Mouse (Mus musculus) layer of hippocampus, postnatal 10 days (tissue): ENCODE measurements around the gene Chit1. TPM values are rescaled to one million over a fixed set of nuclear protein-coding genes. Genes with fewer than 3 reads are reported as not detected.

ENCODE experiments used
- DNase-seq, 2 experiments: peaks; one replicate each; pipeline ENCODE4 v3.0.0; 2021; ENCODE audit warnings: low spot score in 2 of 2
- total RNA-seq, 2 experiments: library from RNA; stranded (reverse); gene quantifications; 2 replicates each; pipeline ENCODE4 v1.2.3; 2021

Chit1 gene
- total RNA-seq, 2 experiments from 2014 or later, result 0.51 to 0.53 TPM

- no peak for DNase-seq
These were observed 66.9 kb downstream of the Chit1 start for GRCm38 (mm10) chr1:134177976-134178375.

DNA sequence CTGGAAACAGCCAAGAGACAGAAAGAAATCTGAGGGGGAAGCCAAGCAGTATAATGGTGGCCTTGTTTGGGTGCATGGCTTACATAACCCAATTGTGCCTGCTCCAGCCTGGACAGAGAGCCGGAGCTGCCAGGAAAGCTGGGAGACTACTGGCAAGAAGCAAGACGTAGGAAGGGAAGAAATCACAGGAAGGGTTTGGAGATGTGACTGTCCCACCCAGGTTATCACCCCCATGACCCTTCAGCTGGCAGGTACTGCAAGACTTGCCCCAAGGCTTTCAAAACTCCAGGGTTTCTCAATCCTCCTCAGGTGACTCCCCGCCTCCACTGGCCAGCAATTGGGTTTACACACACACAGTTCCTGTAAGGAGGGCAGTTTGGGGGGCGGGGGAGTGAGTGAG is 71.0 kb downstream of the Chit1 start, which contains the start of gene Chil1:
Gene Chil1, plus strand, starts transcription at position 152 of the 400 bp plus-strand sequence.
- peak in 1 of 2 experiments; percentile 48 for DNase-seq

DNA sequence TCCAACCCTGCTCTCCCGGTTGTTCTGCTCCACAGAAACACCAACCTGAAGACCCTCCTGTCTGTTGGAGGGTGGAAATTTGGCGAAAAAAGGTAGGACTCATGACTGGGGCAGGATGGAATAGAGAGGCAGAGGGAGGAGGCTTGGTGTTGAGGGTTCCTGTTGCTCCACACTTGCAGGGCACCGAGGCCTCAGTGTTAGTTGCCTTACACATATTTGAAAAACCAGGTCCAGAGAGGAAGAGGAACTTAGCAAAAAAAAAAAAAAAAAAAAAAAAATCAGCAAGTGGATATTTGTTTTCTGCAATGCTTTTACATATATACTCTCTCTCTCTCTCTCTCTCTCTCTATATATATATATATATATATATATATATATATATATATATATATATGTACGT is 73.0 kb downstream of the Chit1 start:
- DNase-seq, result no peak

DNA sequence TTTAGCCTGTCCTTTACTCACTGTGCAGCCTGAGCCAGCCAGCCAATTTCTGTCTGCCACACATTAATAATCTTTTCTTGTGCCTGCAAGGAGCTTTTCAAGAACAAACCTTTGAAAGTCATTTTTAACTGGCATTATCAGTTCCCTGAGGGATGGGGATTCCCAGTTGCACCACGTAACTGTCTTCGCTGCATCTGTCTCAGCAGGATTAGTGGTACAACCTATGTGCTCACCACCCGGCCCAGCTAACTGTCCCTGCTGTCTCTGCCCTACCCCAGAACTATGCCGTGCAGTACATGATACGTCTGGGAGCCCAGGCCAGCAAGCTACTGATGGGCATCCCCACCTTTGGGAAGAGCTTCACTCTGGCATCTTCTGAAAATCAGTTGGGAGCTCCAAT is 77.2 kb downstream of the Chit1 start:
- DNase-seq, result no peak

DNA sequence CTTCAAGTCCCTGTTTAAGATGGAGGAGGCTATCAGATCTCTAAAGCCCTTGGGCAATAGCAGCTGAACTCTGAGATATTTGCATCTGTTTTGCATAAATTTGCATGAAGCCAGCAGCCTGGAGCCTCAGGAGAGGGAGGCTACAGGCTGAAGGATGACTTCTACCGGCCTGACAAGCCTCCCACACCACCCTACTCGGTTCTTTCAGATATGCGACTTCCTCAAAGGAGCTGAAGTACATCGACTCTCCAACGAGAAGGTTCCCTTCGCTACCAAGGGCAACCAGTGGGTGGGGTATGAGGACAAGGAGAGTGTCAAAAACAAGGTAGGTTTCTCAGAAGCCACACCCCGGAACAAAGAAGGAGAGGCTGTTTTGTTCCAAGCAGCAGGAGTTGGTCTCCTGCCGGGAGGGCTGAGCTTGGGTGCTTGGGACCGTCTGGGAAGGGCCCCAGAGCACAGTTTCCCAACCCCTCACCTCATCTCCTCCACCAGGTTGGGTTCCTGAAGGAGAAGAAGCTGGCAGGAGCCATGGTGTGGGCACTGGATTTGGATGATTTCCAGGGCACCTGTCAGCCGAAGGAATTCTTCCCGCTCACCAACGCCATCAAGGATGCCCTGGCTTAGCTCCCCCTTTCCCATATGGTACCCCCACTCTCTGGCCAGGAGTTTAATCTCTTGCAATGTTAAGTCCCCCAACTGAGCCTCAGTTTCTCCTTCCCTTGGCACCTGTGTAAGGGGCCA is 78.1 kb downstream of the Chit1 start:
- no peak for DNase-seq

GRCm38 (mm10) chr1:134191192-134191591 is 80.2 kb downstream of the Chit1 start:
- DNase-seq, result no peak

GRCm38 (mm10) chr1:134192024-134192423 is 81.0 kb downstream of the Chit1 start:
- DNase-seq, result no peak

- no peak for DNase-seq
These were observed 82.1 kb downstream of the Chit1 start, which contains the start of gene Mybph for GRCm38 (mm10) chr1:134193126-134193525. Gene Mybph (plus strand): TSS chr1:134193448.

DNA sequence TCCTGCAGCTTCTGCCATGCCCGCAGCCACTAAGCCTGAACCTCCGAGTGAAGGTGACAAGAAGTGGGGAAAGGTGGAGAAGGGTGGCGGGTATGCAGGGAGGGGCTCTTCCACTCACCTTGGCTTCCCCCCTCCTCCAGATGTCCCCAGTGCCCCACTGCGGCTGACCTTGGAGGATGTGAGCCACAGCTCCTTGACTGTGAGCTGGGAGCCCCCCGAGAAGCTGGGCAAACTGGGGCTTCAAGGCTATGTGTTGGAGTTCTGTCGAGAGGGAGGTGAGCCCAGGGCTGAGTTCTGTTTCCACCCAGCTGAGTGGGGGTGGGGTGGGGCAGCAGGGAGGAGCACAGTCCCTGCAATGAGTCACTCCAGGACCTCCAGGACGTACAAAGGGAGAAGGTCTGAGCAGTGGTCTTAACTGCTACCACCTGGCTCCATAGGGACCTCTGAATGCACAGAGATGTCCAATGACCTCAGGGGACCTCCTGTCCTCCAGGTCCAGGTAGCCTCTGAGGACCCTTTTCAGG is 82.7 kb downstream of the Chit1 start:
- no peak for DNase-seq

DNA sequence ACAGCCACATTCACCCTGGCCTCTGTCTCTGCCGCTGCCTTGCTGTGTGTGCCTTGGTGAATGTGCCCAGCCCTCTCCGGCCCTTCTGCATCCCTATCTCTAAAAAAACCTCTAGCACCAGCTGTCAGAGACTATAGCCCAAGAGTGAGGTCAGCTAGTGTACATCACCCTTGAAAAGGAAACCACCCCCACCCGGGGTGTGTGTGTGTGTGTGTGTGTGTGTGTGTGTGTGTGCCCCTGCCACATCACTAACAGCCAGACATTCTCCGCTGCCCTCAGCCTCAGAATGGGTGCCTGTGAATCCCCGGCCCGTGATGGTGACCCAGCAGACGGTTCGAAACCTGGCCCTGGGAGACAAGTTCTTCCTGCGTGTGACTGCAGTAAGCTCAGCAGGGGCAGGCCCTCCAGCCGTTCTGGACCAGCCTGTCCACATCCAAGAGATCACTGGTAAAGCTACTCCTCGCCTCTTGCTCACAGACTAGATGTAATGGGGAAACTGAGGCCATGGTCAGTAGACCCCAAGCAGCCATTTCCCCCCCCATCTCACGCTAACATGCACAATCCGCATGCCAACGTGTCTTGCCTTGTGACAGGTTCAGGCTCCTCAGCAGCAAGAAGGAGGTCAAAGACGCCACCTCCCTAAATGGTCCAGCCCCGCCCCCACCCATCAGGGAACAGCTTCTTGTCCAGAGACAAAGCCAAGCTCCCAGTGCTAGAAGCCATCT is 83.4 kb downstream of the Chit1 start:
- no peak for DNase-seq

DNA sequence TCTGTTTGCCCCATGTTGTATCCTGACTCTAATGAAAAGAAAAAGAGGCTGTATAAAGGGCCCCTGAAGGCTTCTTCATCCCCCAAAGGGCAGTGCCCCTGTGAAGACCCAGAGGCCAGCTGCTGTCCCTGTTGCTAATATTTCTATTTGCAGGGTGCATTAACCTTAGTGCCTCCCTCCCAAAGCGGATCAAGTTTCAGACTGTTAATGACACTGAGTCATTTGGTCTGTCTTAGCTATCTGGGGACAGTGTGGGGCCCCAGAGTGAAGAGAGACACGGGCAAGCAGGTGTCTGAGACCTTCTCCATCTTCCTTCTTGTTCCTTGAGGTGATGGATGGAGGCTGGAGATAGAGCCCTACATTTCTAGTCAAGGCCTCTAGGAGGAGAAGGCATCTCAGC is 84.1 kb downstream of the Chit1 start:
- no peak for DNase-seq

DNA sequence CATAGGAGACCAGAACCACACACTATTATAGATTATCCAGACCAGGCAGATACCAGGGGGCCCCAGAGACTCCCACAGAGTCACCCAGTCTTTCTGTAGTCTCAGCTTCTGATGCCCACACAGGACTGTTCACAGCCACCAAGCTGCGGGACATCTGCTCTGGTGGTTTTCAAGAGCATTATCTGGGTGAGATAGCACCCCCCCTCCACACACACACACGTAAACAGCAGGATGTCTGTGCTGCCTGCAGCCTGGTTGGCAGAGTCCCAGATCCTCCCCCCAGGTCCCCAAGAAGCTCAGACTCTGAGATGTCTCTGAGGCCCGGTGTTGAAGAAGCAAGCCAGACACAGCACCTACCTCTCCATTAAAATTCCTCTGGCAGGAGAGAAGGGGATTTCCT is 84.5 kb downstream of the Chit1 start:
- peak; percentile 52 to 58 for DNase-seq

- peak in 1 of 2 experiments; percentile 45 for DNase-seq
These were observed 84.9 kb downstream of the Chit1 start for GRCm38 (mm10) chr1:134195979-134196378.

- peak; percentile 80 to 85 for DNase-seq
These were observed 85.3 kb downstream of the Chit1 start for GRCm38 (mm10) chr1:134196386-134196785.

- DNase-seq, result no peak
These were observed 86.4 kb downstream of the Chit1 start for GRCm38 (mm10) chr1:134197325-134197982.

DNA sequence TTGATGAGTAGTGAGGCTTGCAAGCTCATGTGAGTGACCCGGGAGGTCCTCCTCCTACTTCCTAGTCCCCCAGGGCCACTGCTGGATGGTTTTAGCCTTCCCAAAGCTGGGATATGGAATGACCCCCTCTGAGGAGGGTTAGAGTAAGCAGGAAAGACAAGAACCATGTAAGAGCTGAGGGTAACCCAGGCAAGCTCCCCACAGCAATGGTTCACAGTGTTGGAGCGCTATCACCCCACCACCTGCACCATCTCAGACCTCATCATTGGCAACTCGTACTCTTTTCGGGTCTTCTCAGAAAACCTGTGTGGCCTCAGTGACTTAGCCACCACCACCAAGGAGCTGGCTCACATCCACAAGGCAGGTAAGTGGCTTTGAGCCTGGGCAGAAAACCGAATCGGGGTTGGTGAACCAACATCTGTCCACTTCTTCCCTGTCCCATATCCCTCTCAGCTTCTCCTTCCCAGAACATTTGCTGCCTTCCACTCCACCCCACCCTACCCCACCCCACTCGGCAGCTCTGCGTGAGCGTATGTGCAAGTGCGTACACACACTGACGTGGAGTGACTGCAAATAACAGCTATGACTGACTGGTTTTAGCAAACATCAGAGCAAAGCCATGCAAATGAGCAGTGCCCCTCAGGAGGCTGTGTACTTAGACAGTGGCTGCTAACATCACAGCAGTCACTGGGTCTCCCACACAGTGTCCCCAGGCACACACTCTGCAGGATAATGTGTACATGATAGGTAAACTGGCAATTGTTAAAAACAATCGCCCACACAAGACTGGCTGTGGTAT is 87.4 kb downstream of the Chit1 start:
- no peak for DNase-seq

DNA sequence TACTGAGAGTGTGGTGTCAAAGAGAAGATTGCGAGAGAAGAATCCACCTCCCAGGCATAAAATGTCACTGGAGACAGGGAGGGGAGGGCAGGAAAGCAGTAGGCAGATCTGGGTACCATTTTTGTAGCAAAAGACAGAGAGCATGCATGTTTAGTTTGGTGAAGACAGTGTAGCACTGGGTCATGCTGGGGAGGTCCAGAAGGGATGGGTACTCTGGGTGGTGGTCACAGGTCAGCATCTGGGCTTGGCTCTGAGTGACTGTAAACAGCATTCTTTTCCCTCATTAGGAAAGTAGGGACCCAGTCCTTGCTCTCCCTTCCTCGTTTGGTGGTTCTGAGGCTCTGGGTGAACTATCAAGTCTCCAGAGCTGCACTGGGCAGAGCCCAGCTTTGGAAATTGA is 89.4 kb downstream of the Chit1 start:
- no peak for DNase-seq
